Mouse (Mus musculus) layer of hippocampus, postnatal 10 days (tissue): ENCODE data around the gene Rpa3. TPM values are rescaled to one million over a fixed set of nuclear protein-coding genes. Genes with fewer than 3 reads are reported as not detected.

Experiments used
- DNase-seq, 2 experiments: peaks; one replicate each; pipeline ENCODE4 v3.0.0; 2021; ENCODE audit warnings: low spot score in 2 of 2
- long read RNA-seq: library from polyadenylated mRNA; stranded (forward); transcript quantifications from one replicate; pipeline ENCODE4 v2.0.0, GENCODE M21; 2023
- total RNA-seq, 2 experiments: library from RNA; stranded (reverse); gene quantifications; 2 replicates each; pipeline ENCODE4 v1.2.3; 2021

The Rpa3 gene
- total RNA-seq = 10 to 100 TPM; 18.4 to 20.2 TPM
- long read RNA-seq, transcript Rpa3-201 (4 exons, 670 nt) = major isoform, 49 of 52 reads
- long read RNA-seq, partial matches to known transcripts = 1 of 52 reads
- long read RNA-seq, other reads (novel, unspliced or antisense) = 1 of 52 reads

DNA sequence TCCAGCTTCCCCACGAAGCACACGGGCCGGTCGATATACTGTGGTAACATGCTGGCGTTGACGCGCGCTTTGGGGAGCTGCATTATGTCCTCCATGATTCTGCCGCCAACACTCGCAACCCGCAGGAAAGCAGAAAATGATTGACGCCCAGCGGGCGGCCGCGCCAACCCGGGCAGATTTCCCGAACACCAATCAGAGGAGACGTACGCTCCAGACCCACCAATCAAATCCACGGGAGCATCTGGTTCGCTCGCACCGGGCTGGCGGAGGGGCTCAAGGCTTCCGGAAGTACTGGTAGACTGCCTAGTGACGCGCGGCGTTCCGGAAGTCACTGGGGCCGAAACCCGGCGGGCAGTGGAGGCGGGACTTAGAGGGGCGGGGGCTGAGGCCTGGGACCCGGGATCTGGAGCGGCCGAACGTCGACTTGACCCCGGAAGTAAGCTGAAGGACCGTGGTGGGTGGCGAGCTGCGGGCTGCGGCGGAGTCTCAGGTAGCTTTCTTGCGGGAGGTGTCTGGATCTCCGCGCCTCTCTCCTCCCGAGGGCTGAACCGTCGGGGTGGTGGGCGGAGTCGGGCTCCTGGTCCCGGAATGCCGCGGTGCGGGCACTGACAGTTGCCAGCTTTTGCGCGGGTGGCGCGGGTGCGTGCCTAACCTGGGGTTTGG, at the start of gene Rpa3, which contains the start of the genes Umad1 and Gm45062:
Rpa3 (minus strand) TSS at position 170 of the 663 bp plus-strand sequence.
Umad1 (plus strand) TSS at position 285 of the 663 bp plus-strand sequence.
Gm45062 (plus strand) TSS at position 447 of the 663 bp plus-strand sequence.
- DNase-seq = peak; percentile 97 to 98

DNA sequence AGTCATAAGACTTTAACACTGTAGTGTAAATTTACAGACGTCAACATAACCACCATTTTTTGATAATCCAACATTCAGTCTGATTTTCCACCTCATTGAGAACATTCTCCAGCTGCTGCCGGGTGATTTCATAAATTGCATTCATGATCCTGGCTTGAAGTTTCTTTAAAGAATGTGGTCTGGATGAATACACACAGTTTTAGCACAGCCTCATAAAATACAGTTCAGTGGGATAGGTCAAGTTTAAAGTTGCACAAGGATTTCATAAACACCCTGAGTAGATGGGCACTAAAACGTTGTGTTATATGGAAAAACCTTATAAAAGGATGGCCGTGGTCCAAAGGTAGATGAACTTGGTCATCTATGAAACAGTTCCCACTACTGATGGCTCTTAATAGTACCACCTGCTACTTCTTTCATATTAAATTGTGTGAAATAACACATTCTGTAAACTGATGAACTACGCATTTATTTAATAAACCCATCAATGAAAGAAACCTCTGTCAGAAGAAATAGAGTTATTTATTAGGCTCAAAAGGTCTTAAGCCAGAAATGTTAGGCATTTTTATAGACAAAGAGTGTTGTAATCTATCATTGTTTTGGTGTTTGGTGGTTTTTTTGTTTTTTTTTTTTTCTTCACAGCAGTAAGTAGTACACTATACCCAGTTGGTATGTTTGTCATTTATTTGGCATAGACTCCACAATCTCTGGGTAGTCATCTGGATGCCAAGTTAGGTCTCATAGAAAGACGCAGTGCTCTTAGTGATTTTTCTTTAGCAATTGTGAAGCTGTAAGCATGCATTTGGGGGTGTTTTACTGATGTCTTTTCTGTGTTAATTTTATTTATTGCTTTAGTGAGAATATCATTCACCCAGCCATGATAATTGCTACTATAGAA, 49.2 kb upstream of the Rpa3 start:
- DNase-seq = no peak

DNA sequence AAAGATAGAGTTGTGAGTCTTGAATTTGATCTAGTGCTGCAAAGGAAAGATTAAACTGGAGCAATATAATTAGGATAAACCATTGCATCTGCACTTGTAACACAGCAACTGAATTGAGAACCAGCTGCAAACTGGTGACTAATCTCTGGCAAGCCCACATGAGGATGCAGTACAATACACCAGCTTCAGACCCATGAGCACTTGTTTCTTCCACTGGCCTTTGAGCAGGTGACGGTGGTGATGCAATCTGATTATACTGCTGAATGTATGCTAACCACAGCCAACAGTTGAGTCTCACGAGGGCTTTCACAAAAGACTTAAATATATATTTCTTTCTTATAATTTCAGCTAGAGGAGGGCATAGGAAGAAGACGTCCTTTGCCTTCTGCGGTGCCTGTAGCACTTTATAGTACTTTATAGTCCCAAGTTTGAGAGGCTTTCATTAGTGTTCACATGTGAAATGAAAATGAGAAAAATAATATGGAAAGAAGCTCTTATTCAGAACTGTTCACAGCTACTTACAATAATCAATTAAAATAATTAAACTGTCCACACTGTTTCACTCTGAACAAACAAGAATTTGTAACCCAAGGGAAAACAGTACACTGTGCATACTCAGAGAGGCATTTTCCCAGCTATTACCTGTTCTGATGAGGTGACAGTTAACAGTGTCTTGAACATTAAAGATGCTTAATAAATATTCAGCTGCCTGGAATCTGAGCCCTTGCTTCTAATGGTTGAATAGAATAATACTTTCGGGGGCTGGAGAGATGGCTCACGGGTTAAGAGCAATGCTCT, 40.3 kb upstream of the Rpa3 start:
- DNase-seq = no peak

DNA sequence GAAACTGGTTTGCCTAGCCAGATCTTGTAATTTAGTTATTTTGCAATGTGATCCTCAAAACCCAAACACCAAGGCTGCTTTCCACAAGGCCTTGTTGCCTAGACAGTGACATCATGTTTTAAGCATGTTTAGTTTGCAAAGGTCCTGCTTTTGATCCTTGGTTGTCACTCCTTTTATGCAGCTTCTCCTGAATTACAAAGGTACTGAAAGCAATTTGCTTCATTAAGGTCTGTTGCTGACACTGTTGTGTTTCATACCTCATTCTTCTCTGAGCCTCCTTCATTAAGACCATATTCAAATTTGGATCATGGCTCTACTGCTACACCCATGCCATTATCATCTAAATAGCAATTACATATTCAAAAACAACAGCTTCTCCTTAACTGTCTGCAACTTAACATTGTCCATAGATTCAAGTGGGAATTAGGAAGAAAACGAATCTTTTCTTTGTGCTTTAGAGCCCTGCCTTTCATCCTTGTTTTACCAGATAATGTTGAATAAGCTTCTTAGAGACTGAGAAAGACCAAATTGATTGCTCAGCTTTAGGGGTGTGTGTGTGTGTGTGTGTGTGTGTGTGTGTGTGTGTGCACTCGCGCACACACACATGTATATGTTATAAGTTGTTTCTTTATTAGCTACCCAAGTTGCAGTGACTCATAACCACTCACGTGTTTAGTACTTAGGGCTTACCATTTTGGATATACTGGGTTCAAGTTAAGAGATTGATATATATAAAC, 35.2 kb upstream of the Rpa3 start:
- no peak for DNase-seq

DNA sequence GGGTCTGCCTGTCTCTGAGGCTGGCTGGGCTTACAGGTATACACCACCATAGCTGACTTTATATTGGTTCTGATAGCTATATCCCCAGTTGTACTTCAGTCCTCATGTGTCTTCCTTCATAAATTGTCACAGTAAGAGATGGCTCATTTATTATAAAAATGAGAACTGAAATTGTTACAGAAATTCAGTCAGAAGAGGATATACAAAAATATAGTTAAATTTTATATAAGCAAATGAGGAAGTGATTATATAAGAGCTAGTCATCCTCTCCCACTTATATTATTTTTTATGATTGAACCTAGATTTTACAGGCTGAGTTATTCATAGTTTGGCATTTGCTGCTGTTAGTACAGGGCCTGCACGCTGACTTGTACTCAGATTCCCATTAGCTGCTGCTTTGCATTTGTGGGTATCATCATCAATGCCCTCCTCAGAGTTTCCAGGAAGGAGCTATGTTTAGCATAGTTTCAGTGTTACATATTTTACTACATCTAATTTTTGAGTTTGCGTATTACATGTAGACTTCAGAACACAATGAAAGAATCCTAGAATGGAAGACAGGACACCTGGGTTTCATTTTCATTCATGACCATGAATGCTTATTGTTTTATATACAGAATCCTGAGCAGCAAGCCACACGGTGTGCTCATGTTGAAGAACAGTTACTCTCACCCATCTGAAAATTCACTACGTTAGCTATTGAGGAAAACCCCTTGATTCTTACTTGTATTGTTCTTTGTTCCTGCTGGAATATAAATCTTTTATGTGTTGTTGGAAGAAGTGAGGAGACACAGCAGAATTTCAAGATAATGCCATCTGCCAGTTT, 30.0 kb upstream of the Rpa3 start:
- no peak for DNase-seq

DNA sequence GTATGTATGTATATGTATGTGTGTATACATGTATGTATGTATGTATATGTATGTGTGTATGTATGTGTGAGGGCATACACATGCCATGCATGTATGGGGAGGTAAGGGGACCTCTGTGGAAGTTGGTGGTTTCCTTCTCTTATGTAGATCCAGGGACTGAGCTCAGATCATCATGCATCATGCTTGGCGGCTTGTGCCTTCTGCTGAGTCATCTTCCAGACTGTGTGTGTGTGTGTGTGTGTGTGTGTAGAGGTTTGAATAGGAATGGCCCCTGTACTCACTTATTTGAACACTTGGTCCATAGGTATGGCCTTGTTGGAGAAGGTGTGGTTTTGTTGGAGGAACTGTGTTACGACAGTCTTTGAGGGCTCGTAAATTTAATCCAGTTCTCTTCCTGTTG, 27.2 kb upstream of the Rpa3 start:
- DNase-seq = no peak

DNA sequence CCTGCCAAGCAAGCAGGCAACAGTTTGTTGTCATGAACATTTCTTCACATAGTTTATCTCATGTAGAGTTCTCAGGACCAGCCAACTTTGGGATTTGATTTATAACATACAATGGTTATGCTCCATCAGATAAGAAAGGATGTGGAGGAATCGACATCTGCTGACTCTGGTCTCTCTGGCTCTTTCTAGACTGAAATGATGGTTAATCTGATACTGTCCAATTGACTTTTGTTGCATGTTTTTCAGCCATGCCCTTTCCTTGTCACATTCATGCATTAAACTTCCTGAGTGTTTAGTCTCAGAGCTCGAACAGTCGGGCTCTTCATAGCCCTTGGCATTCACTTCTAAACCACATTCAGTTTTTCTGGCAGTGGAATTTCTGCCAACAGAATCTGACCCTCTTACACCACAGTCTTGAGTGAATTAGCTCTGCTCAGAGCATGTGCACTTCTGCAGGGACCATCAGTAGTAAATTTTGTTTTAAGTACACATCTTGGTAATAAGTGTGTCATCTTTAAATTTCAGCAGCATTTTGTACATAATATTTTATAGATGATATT, 26.5 kb upstream of the Rpa3 start:
- no peak for DNase-seq

DNA sequence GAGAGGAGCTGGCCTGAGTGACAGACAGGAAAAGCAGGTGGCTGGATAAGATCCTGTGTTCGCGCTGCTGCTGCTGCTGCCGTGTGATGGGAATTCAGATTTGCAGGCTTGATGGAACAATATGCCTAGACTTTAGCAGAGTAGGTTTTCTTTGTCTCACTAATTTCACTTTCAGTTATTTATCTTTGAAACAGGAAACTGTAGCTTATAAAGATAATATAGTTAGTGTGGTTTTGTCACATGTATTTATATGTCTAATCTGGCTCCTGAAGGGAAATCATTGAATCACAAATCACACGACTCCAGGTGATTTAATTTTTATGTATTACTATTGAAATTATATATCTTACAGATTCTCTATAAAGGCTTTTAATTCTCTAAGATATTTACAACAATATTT, 24.3 kb upstream of the Rpa3 start:
- DNase-seq = no peak

GRCm38 (mm10) chr6:8278426-8279002, 19.5 kb upstream of the Rpa3 start:
- no peak for DNase-seq

- no peak for DNase-seq
Observed at GRCm38 (mm10) chr6:8276431-8276830, 17.5 kb upstream of the Rpa3 start.

DNA sequence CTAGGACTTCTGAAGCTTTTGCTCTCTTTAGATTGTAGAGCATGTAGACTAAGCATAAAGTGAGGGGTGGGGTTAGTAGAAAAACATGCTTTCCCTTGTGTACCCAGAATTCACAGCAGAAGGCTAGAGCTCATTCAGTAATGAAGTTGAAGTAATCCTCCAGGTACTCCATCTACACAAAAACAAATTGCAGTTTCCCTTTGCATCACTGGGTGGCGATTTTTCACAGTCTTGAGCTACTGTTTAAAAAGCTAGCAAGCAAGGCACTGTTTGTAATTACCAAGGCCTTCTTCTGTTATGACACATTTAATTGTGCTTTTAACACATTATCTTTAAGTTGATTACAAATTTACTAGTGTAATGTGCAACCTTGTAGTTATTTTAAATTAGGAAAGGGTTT, 16.1 kb upstream of the Rpa3 start:
- peak; percentile 72 to 79 for DNase-seq

DNA sequence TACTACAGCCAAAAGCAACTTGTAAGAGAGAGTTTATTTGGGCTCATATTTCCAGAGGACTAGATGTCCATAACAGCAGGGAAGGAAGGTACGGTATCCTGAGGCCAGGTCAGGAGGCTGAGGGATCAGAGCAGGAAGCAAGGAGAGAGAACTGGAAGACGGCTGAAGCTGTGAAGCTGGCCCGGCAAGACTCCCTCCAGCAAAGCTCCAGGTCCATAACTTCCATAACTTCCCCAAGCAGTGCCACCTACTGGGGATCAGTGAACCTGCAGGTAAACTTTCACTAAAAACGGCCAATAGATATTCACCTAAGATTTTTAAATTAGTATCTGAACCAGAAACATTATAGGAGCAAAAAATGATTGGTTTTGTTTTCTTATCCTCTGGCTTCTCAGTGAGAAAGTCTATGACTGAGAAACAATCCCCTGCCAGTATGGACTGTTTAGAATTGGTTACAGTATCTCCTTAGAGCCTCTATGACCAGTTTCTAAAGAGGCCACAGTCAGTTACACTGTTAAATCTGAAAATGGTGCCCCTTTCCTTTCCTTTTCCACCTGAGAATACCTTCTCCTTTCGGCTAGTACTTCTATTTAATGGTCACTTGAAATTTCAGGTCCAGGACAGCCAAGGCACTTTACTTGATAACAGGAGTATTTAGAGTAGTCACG, 15.5 kb upstream of the Rpa3 start:
- peak; percentile 45 to 49 for DNase-seq

GRCm38 (mm10) chr6:8271047-8271446, 12.1 kb upstream of the Rpa3 start:
- no peak for DNase-seq

- peak in 1 of 2 experiments; percentile 55 for DNase-seq
Observed at GRCm38 (mm10) chr6:8259667-8260044, 683 bp upstream of the Rpa3 start.

- DNase-seq = no peak
Observed at GRCm38 (mm10) chr6:8258316-8258715, 657 bp downstream of the Rpa3 start.

- DNase-seq = no peak
Observed at GRCm38 (mm10) chr6:8228596-8228995, 30.4 kb downstream of the Rpa3 start.

DNA sequence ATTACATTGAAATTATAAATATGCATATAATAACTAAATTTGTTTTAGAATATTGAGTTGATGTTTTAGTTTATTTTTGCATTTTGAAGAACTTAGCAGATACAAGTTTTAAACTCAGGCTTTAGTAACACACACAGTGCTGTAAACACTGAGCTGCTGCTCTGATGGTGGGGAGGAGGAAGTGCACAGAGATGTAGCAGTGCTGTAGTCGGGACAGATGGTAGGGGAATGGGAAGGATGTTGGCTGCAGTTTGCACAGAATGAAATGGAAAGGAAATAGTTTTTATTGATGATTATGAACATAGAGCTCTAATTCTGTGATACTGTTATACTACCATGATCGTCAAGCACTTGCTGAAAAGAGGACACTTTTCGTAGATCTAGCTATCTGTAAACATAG, 31.9 kb downstream of the Rpa3 start:
- DNase-seq = no peak

DNA sequence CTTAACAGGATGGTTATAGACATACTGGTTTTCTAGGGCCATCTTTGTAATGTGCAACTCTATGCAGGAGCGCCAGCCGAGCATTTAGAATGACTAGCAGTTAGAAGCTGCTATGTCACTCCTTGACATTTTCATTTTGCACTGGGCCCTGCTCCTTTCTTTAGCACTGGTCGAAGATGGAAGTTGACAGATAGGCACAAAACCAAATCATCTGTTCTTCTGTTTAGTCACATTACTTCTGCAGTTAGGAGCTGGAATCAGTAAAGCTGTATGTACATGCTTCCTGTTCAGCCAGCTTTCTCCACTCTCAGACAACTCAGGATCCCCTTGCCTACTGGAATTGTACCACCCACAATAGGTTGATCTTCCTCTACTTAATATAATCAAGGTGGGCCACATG, 48.3 kb downstream of the Rpa3 start:
- no peak for DNase-seq

DNA sequence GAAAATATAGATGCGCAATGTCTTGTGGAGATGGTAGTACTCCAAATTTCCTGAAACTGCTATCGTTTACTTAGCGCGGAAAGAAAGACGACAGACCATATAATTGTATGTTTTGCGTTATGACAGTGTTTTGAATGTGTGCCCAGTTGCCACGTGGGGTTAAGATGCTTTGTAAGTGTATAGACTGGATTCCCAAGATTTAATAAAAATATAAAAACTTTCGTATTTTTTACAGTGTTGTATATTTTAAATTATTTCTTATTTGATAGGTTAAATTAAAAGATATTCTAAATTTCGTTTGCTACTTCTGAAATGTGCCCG, 49.1 kb downstream of the Rpa3 start:
- peak; percentile 9 to 22 for DNase-seq
